Mouse (Mus musculus): ENCODE measurements around the gene Podxl2. TPM values are rescaled to one million over a fixed set of nuclear protein-coding genes. Genes with fewer than 3 reads are reported as not detected.

Gene Podxl2
- polyA plus RNA-seq, 1 experiment from 2014 or later: 520 TPM

DNA sequence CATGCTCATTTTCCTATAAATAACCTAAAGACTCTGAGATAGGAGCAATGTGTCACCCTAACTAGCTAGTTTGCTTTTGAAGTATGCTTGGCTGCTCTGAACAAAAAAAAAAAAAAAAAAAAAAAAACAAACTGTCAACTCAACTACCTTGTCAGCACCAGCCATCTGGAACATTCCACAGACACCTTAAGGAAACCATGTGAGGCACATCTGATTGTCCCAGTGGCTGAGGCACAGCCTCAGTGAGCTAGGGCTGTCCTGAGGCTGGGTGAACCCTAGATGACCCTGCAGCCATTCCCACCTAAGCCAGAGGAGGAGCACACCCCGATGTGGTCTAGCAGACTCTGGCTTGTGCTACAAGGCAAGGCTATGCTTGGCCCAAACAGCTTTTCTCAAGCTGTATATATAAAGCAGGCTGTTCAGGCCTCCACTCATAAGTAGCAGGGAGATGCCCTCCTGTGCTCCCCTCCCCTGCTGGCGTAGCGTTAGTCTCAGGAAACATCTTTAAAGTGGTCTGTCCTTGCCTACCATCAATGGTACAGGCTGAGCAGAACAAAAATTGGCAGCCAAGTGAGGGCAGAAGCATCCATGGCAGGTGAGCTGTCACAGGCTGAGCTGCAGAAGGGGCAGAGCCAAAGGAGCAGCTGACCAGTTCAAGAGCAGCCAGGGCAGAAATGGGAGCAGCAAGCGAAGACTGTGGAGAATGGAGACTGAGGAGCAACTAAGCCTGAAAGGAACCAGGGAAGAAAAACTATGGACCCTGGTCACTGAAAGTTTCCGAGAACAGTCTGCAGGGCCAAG, 41.3 kb downstream of the Podxl2 start:
- Histone ChIP-seq H3K4me3 (replicated peaks) (no peak overlapping the region), H3K9ac (replicated peaks) (no peak overlapping the region), H3K36me3 (peaks cover 35% of the 10 kb centered on the region), H3K27me3 (no peaks in the 10 kb centered on the region), H3K9me3 (no peaks in the 10 kb centered on the region), H3K4me1 (replicated peaks) (0 out of 2 replicates have a peak, but pooled peaks cover 3% of the 10 kb centered on the region), H3K27ac (no peak overlapping the region), H3K4me2 (replicated peaks) (no peak overlapping the region)
- no peak for ATAC-seq
- WGBS: 89% methylated on average over 5 of the region's 5 CpGs

DNA sequence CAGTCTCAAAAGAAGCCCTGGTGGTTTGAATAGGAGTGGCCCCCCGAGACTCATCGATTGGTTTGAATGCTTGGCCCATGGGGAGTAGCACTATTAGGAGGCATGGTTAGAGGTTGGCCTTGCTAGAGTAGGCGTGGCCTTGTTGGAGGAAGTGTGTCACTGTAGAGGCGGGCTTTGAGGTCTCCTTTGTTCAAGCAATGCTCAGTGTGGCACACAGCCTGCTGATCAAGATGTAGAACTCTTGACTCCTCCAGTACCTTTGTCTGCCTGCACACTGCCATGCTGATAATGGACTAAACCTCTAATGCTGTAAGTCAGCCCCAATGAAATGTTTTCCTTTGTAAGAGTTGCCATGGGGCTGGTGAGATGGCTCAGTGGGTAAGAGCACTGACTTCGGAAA, 42.2 kb downstream of the Podxl2 start:
- Histone ChIP-seq H3K4me2 (replicated peaks) (no peak overlapping the region), H3K4me3 (replicated peaks) (no peak overlapping the region), H3K27me3 (no peaks in the 10 kb centered on the region), H3K36me3 (peaks cover 27% of the 10 kb centered on the region), H3K9me3 (no peaks in the 10 kb centered on the region), H3K4me1 (replicated peaks) (peaks cover 6% of the 10 kb centered on the region; the same call in 1 of the 2 replicates), H3K9ac (replicated peaks) (no peak overlapping the region), H3K27ac (no peak overlapping the region)
- peak; percentile 41 for ATAC-seq
- 73% methylated on average over 5 of the region's 5 CpGs for WGBS

DNA sequence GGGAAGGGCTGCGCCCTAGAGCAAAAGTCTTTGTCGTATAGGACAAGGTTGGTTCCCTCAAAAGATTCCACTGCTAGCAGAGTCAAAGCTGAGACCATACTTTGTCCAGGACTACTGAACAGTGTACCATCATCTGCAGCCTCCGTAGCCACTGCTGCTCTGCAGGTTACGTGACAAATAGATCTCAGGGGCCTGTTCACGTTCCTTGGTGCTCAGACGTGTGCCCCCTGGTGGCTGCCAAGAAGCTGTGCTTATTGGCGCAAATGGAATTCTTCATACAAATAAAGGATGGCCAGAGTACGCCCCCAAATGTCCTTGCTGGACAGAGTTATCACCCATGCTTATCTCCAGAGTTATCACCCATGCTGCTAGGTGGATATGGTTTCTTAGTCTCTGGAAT, 43.4 kb downstream of the Podxl2 start:
- H3K4me1 ChIP-seq (replicated peaks): peaks cover 16% of the 10 kb centered on the region
- H3K9me3 ChIP-seq: no peaks in the 10 kb centered on the region
- H3K4me3 ChIP-seq (replicated peaks): no peak overlapping the region
- H3K4me2 ChIP-seq (replicated peaks): no peak overlapping the region
- WGBS: 28% methylated on average over 8 of the region's 8 CpGs
- no peak overlapping the region for H3K9ac ChIP-seq (replicated peaks)
- H3K36me3 ChIP-seq: peaks cover 15% of the 10 kb centered on the region
- peak; percentile 73 for ATAC-seq
- no peaks in the 10 kb centered on the region for H3K27me3 ChIP-seq
- no peak overlapping the region for H3K27ac ChIP-seq

DNA sequence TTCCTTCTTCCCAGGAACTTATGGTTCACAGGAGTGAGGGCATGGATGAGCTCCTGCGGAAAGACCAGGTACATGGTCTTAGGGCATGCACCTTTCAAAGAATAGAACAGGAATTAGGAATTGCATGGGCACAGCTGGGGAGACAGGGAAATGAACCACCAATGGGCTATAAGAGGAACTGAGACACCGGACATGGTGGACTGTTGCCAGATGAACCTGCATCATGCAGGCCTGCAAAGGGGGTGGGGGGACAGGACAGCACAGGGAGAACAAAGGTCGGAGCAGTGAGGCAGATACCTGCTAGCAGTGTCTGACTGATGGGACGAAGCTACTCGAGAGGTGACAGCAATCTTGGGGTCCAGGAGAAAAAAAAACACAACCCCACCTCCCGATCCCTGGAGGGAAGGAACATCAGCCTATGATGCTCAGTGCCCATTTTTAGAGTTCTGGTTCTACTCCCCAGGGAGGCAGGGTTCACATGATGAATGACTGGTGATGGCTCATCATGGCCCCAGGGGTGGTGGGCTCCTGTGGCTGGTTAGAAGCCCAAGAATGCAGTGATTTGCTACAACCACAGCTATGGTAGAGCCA, 44.6 kb downstream of the Podxl2 start:
- Histone ChIP-seq H3K4me1 (replicated peaks) (peaks cover 16% of the 10 kb centered on the region), H3K27ac (no peak overlapping the region), H3K4me3 (replicated peaks) (no peak overlapping the region), H3K27me3 (no peaks in the 10 kb centered on the region), H3K4me2 (replicated peaks) (no peak overlapping the region), H3K9me3 (no peaks in the 10 kb centered on the region), H3K9ac (replicated peaks) (no peak overlapping the region), H3K36me3 (0 out of 2 replicates have a peak, but pooled peaks cover 3% of the 10 kb centered on the region)
- WGBS: 97% methylated on average over 6 of the region's 6 CpGs
- no peak for ATAC-seq

DNA sequence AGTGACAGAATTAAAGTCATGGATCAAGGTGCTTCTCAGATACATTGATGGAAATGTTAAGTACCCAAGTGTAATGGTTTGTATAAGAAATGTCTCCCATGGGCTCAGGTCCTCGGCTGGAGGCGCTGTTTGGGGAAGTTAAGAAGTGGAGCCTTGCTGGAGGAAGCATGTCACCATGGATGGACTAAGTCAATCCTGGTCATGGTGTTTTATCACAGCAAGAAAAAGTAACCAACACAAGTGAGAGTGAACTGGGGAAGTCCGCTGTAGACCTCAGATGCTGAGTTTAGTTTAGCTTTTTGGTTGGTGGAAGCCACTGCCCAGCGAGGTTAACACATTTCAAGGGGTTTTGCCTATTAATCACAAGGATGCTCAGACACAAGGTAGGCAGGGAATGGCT, 45.3 kb downstream of the Podxl2 start:
- no peak overlapping the region for H3K4me3 ChIP-seq (replicated peaks)
- no peaks in the 10 kb centered on the region for H3K27me3 ChIP-seq
- no peak overlapping the region for H3K27ac ChIP-seq
- no peaks in the 10 kb centered on the region for H3K9me3 ChIP-seq
- H3K36me3 ChIP-seq: 0 out of 2 replicates have a peak, but pooled peaks cover 3% of the 10 kb centered on the region
- H3K9ac ChIP-seq (replicated peaks): no peak overlapping the region
- no peak for ATAC-seq
- peaks cover 16% of the 10 kb centered on the region for H3K4me1 ChIP-seq (replicated peaks)
- H3K4me2 ChIP-seq (replicated peaks): no peak overlapping the region
- 89% methylated on average over 4 of the region's 4 CpGs for WGBS

DNA sequence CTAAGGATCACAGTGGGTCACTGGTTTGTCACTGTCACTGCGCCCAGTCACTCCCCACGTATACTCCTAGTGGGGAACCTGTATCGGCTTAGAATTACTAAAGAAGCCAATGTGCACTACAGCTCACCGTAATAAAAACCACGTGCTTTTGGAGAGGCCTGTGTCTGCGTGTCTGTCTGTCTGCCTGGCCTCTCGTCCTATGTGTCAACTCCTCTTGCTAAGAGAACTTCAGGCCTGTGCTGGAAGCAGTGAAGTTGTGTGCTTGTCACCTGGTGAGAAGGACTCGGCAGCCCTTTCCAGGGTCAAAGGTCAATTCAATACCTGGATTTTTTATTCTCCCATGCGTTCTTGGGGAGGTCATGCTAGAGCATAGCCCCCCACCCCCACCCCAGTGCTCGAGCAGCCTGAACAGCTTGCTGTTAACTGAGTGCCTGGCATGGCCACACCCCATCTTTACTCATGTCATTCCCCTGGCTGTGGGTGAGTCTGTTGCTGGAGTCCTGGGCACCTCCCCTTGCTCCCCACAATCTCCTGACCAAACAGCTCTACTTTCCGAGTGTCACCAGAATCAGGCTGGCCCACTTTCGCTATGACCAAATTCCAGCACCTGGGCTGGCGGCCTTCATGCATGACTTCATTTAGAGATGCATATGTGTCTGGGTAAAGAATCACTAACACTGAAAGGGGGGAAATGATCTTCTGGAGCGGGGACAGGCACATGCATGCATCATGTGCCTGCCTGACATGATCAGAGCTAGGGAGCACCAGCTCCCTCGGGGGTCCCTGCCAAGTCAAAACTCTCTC, 46.4 kb downstream of the Podxl2 start:
- 83% methylated on average over 15 of the region's 15 CpGs for WGBS
- no peaks in the 10 kb centered on the region for H3K27me3 ChIP-seq
- no peak for ATAC-seq
- H3K9ac ChIP-seq (replicated peaks): no peak overlapping the region
- no peak overlapping the region for H3K4me3 ChIP-seq (replicated peaks)
- H3K4me2 ChIP-seq (replicated peaks): no peak overlapping the region
- peaks cover 16% of the 10 kb centered on the region for H3K4me1 ChIP-seq (replicated peaks)
- no peak overlapping the region for H3K27ac ChIP-seq
- H3K36me3 ChIP-seq: no peaks in the 10 kb centered on the region
- no peaks in the 10 kb centered on the region for H3K9me3 ChIP-seq

DNA sequence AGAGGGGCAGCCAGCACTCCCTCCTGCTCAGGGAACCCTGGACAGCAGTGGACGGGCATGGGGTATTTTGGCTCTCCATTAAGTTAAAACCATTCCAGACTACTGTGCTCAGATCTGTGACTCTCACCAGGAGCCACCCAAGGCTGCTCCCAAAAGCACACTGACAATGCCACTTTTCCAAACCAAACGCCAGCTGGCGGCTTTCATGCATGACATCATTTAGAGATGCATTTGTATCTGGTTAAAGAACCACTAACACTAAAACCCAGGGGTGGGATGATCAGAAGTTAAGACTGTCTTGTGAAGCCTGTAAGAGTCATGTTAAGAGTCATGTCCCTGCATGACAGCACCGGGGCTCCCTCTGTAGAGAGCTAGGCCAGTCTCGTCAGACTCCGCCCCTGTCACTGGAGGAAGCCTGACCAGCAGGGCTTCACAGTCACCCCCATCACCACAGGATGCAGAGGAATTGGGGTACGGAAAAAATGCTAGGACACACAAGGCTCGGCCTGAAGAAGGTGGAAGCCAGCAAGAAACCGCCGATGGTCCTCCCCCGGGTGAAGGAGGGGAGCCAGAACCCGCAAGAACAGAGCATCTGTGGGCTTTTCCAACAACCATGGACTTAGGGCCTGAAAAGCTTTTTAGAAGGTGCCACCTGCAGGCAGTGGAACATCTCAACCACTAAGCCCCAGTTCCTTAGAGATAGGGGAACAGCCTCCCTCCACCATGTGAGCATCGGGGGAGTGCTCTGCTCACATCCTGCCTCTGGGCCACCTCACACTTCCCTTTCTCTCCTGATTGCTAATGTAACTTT, 47.2 kb downstream of the Podxl2 start:
- H3K27me3 ChIP-seq: no peaks in the 10 kb centered on the region
- ATAC-seq: no peak
- H3K36me3 ChIP-seq: no peaks in the 10 kb centered on the region
- no peak overlapping the region for H3K9ac ChIP-seq (replicated peaks)
- 62% methylated on average over 13 of the region's 13 CpGs for WGBS
- H3K4me3 ChIP-seq (replicated peaks): no peak overlapping the region
- no peaks in the 10 kb centered on the region for H3K9me3 ChIP-seq
- peaks cover 16% of the 10 kb centered on the region for H3K4me1 ChIP-seq (replicated peaks)
- no peak overlapping the region for H3K27ac ChIP-seq
- H3K4me2 ChIP-seq (replicated peaks): no peak overlapping the region

DNA sequence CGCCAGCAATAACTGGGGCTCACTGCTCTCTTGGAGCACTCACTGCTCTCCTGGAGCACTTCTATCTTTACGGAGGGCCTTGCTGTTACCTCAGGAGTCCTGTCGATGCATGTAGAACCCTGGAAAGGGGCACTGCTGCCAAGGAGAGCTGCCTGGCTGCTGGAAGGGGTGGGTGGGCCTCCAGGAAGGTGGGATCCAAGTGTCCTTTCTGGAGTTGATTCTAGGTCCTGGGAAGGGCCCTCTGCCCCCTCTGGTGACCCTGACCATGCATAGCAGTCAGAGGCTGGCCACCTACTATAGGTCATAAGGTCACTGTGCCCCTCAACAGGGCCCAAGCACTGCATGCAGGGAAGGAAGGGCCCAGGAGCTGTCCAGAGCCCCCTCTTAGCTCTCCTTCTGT, 47.9 kb downstream of the Podxl2 start:
- H3K36me3 ChIP-seq: no peaks in the 10 kb centered on the region
- no peak overlapping the region for H3K27ac ChIP-seq
- no peak overlapping the region for H3K4me3 ChIP-seq (replicated peaks)
- 0 out of 2 replicates have a peak overlapping the region, but pooled peaks have one; percentile 3 for H3K9ac ChIP-seq (replicated peaks)
- no peaks in the 10 kb centered on the region for H3K9me3 ChIP-seq
- no peak overlapping the region for H3K4me2 ChIP-seq (replicated peaks)
- no peaks in the 10 kb centered on the region for H3K27me3 ChIP-seq
- 77% methylated on average over 3 of the region's 3 CpGs for WGBS
- ATAC-seq: no peak
- H3K4me1 ChIP-seq (replicated peaks): peaks cover 16% of the 10 kb centered on the region

DNA sequence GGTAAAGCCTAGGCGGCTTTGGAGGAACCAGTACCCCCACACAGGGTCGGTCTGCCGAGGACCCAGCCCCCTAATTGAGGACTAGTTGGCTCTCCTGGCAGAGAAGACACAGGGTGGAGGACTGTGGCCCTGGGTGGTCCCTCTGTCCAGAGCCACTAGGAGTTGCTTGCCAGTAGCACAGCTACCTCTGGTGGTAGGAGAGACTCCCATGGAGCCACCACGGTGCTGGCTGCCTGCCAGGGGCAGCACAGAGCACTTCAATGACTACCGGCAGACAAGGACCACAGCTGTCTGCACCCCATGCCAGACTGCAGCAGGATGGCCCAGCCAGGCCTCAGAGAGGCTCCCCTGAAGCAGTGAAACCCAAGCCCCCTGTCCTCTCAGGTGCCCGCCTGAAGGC, 48.3 kb downstream of the Podxl2 start:
- peaks cover 16% of the 10 kb centered on the region for H3K4me1 ChIP-seq (replicated peaks)
- no peaks in the 10 kb centered on the region for H3K9me3 ChIP-seq
- no peak overlapping the region for H3K27ac ChIP-seq
- 0 out of 2 replicates have a peak overlapping the region, but pooled peaks have one; percentile 3 for H3K9ac ChIP-seq (replicated peaks)
- H3K4me2 ChIP-seq (replicated peaks): no peak overlapping the region
- H3K27me3 ChIP-seq: no peaks in the 10 kb centered on the region
- peak; percentile 66 for ATAC-seq
- no peaks in the 10 kb centered on the region for H3K36me3 ChIP-seq
- 39% methylated on average over 6 of the region's 6 CpGs for WGBS
- no peak overlapping the region for H3K4me3 ChIP-seq (replicated peaks)

DNA sequence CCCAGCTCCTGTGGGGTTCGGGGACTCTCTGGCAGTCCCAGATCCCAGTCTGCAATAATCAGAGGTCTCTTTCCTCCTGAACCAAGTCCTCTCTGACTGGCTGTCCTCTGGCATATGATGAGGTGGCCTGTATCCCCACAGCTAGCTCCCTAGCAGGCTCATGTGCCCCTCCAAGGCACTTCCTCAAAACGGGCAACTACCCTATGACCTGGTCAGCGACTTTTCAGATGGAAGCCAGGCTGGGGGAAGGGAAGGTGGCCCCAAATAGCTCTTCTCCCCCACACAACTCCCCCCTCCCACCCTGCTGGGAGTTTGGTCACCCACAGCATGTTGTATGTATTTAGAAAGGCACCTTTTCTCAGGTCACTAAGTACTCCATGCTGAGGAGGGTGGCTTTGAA, 48.8 kb downstream of the Podxl2 start:
- no peak for ATAC-seq
- Histone ChIP-seq H3K9me3 (no peaks in the 10 kb centered on the region), H3K4me1 (replicated peaks) (peaks cover 13% of the 10 kb centered on the region), H3K36me3 (no peaks in the 10 kb centered on the region), H3K4me3 (replicated peaks) (no peak overlapping the region), H3K27me3 (no peaks in the 10 kb centered on the region), H3K4me2 (replicated peaks) (no peak overlapping the region), H3K9ac (replicated peaks) (no peak overlapping the region), H3K27ac (no peak overlapping the region)
- WGBS: 62% methylated on average over 3 of the region's 3 CpGs

DNA sequence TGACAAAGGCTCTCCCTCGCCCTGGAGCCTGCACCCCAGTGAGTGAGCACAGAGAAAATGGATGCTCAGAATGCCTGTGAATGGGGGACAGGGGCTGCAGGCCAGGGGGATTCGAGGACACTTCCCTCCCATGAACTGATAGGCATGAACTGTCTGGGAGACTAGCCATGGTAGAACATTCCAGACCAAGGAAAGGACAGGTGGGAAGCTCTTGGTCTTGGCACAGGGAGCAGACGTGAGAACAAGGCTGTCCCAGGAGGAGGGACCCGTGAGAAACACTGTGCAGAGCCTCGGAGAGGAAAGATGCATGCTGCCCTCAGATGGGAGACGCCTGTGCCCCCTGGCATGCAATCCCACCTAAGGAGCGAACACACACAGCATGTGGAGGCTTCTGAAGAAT, 50.7 kb downstream of the Podxl2 start:
- WGBS: 67% methylated on average over 7 of the region's 7 CpGs
- H3K4me2 ChIP-seq (replicated peaks): no peak overlapping the region
- H3K9ac ChIP-seq (replicated peaks): no peak overlapping the region
- H3K27ac ChIP-seq: no peak overlapping the region
- ATAC-seq: no peak
- no peaks in the 10 kb centered on the region for H3K27me3 ChIP-seq
- no peaks in the 10 kb centered on the region for H3K9me3 ChIP-seq
- no peaks in the 10 kb centered on the region for H3K36me3 ChIP-seq
- H3K4me3 ChIP-seq (replicated peaks): no peak overlapping the region
- H3K4me1 ChIP-seq (replicated peaks): peaks cover 13% of the 10 kb centered on the region

All from midbrain, embryonic 13.5 days (tissue).